Mouse (Mus musculus): ENCODE data around the gene Krtap26-1.

DNA sequence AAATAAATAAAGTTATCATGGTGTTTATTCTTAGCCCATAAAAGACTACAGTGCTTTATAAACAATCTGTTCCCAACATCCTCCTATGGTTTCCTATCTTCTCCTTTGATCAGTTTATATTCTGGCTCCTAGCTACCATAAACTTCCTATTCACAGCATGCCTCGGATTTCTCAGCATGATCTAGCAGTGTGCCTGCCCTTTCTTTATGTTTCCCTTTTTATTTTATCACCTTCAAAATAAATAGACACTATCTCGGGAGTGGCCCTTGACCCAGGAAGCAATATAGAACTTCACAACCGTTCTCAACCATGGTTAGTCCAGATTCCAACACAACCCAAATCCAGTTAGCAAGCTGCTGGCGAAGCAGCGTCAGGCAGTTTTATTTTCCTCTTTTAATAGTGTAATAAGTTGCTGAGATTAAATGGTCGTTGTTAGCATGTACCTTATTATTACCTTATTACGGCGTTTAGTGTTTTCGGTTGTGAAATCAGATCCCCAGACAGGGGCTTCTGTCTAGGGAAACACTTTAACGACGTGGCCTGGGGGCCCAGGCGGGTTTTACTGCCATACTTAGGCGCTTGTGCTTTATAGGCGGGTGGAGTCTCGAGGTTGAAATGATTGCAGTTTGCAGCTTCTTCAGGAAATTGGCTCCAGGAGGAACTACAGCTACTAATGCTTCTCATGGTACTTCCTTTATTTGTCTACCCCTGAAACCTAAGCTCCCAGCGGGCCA is 47.9 kb downstream of the Krtap26-1 start:
- no peak for TF ChIP-seq CTCF (IDR thresholded peaks at IDR 0.05; ENCODE audit: low read depth)
- TF ChIP-seq EP300 (IDR thresholded peaks at IDR 0.05; ENCODE audit: low read depth), result no peak

All from liver, embryonic 14.5 days (tissue).